12 mouse cellular contexts compared by ENCODE assay signal in genomic region chr11:12859344-12859930, GRCm38 (mm10).
DNase-seq lines count a peak whose midpoint lies in the region; ATAC-seq and TF ChIP-seq lines count a peak whose summit lies in the region.
"Had no signal": no experiment of that assay in that cellular context is flagged by ENCODE, and none has a peak within 500 bp of the region (broad histone marks: within the 10 kb centered on the region; RNA-seq: fewer than 3 reads in every experiment).

No protein-coding gene starts in this region.

- no peak for TF ChIP-seq POLR2A in heart, adult 2 months (IDR thresholded peaks at IDR 0.05; ENCODE audit: insufficient read depth, low read depth, low read length)
- no peak for TF ChIP-seq POLR2A in kidney, adult 2 months (IDR thresholded peaks at IDR 0.05; ENCODE audit: low read depth, low read length)

- no peaks in the 10 kb centered on the region for H3K27me3 ChIP-seq in heart, embryonic 12.5 days (replicated peaks)
- H3K27me3 ChIP-seq in heart, adult 2 months (ENCODE audit: control insufficient read depth, insufficient read depth, low read length): no peaks in the 10 kb centered on the region
- no peaks in the 10 kb centered on the region for H3K27me3 ChIP-seq in liver, embryonic 11.5 days (replicated peaks; ENCODE audit: control insufficient read depth, insufficient read depth, low read length)
- H3K27me3 ChIP-seq in liver, embryonic 12.5 days (replicated peaks): no peaks in the 10 kb centered on the region
- H3K27me3 ChIP-seq in embryonic facial prominence, embryonic 12.5 days: no peaks in the 10 kb centered on the region
- no peaks in the 10 kb centered on the region for H3K27me3 ChIP-seq in midbrain, embryonic 14.5 days (ENCODE audit: control insufficient read depth, insufficient read depth, low read length)
- no peaks in the 10 kb centered on the region; the same call in 1 of the 2 replicates for H3K27me3 ChIP-seq in kidney, adult 2 months (replicated peaks; ENCODE audit: control insufficient read depth, insufficient read depth, low read length)
- H3K27me3 ChIP-seq: liver, embryonic 13.5 days had no signal

- H3K27ac ChIP-seq in heart, embryonic 12.5 days (ENCODE audit: poor library complexity, severe bottlenecking): no peak overlapping the region
- H3K27ac ChIP-seq in heart, adult 2 months: no peak overlapping the region
- H3K27ac ChIP-seq in liver, embryonic 11.5 days (ENCODE audit: low read depth, low read length): no peak overlapping the region
- no peak overlapping the region for H3K27ac ChIP-seq in liver, embryonic 12.5 days
- no peak overlapping the region for H3K27ac ChIP-seq in embryonic facial prominence, embryonic 12.5 days
- H3K27ac ChIP-seq in midbrain, embryonic 14.5 days (replicated peaks; ENCODE audit: low read depth, low read length): no peak overlapping the region
- H3K27ac ChIP-seq in kidney, adult 2 months (ENCODE audit: insufficient read depth, low read depth, low read length): no peak overlapping the region
- H3K27ac ChIP-seq: liver, embryonic 13.5 days had no signal

- H3K79me2 ChIP-seq in heart, adult 2 months (replicated peaks; ENCODE audit: control insufficient read depth, insufficient read depth, low read length): no peaks in the 10 kb centered on the region

- peak; percentile 45; the same call in 1 of the 2 replicates for ATAC-seq in heart, embryonic 12.5 days (ENCODE audit: insufficient number of reproducible peaks, low FRiP score)
- ATAC-seq in liver, embryonic 11.5 days (replicated peaks; ENCODE audit: low FRiP score): peak; percentile 21; the same call in 1 of the 2 replicates
- no peak for ATAC-seq in liver, embryonic 12.5 days
- 0 out of 2 replicates have a peak, but pooled peaks have one; percentile 32 for ATAC-seq in embryonic facial prominence, embryonic 12.5 days (ENCODE audit: insufficient number of reproducible peaks, insufficient read depth, low FRiP score, low TSS enrichment)
- ATAC-seq in midbrain, embryonic 14.5 days (ENCODE audit: low FRiP score, low TSS enrichment): peak; percentile 29; the same call in 1 of the 2 replicates

- no peaks in the 10 kb centered on the region for H3K36me3 ChIP-seq in heart, embryonic 12.5 days
- H3K36me3 ChIP-seq in heart, adult 2 months (ENCODE audit: control insufficient read depth, insufficient read depth, low read length): no peaks in the 10 kb centered on the region
- no peaks in the 10 kb centered on the region for H3K36me3 ChIP-seq in liver, embryonic 11.5 days (ENCODE audit: control insufficient read depth, insufficient read depth, low read length)
- no peaks in the 10 kb centered on the region for H3K36me3 ChIP-seq in liver, embryonic 12.5 days
- no peaks in the 10 kb centered on the region for H3K36me3 ChIP-seq in embryonic facial prominence, embryonic 12.5 days
- no peaks in the 10 kb centered on the region for H3K36me3 ChIP-seq in midbrain, embryonic 14.5 days (ENCODE audit: control insufficient read depth, insufficient read depth, low read length)
- no peaks in the 10 kb centered on the region for H3K36me3 ChIP-seq in kidney, adult 2 months (ENCODE audit: control insufficient read depth, insufficient read depth, low read length)
- H3K36me3 ChIP-seq: G1E; liver, embryonic 13.5 days had no signal

- DNase-seq in heart, adult 2 months: no peak
- no peak for DNase-seq in liver, embryonic 11.5 days (ENCODE audit: low spot score)
- no peak for DNase-seq in midbrain, embryonic 14.5 days
- DNase-seq in kidney, adult 2 months: no peak
- DNase-seq: adrenal gland, adult 8-10 months; cerebellum, postnatal 25 days; liver, embryonic 13.5 days; thymus, adult 18-20 months had no signal

- H3K9ac ChIP-seq in heart, embryonic 12.5 days: no peak overlapping the region
- H3K9ac ChIP-seq in heart, adult 2 months (ENCODE audit: low read depth, low read length): no peak overlapping the region
- no peak overlapping the region for H3K9ac ChIP-seq in liver, embryonic 11.5 days (ENCODE audit: low read depth, low read length)
- H3K9ac ChIP-seq in liver, embryonic 12.5 days: no peak overlapping the region
- H3K9ac ChIP-seq in embryonic facial prominence, embryonic 12.5 days: no peak overlapping the region
- H3K9ac ChIP-seq in midbrain, embryonic 14.5 days (replicated peaks; ENCODE audit: low read length): no peak overlapping the region
- H3K9ac ChIP-seq: liver, embryonic 13.5 days had no signal

- no peak for TF ChIP-seq CTCF in heart, adult 2 months (IDR thresholded peaks at IDR 0.05)
- no peak for TF ChIP-seq CTCF in kidney, adult 2 months (conservative IDR thresholded peaks at IDR 0.05; ENCODE audit: insufficient read depth, insufficient read length, low read depth, low read length)

- no peaks in the 10 kb centered on the region for H3K4me1 ChIP-seq in heart, embryonic 12.5 days (replicated peaks)
- H3K4me1 ChIP-seq in heart, adult 2 months (ENCODE audit: control insufficient read depth, insufficient read depth, low read length): no peaks in the 10 kb centered on the region
- no peaks in the 10 kb centered on the region for H3K4me1 ChIP-seq in liver, embryonic 11.5 days (replicated peaks; ENCODE audit: control insufficient read depth, insufficient read depth, low read length)
- no peaks in the 10 kb centered on the region for H3K4me1 ChIP-seq in liver, embryonic 12.5 days
- no peaks in the 10 kb centered on the region for H3K4me1 ChIP-seq in embryonic facial prominence, embryonic 12.5 days
- no peaks in the 10 kb centered on the region for H3K4me1 ChIP-seq in midbrain, embryonic 14.5 days (ENCODE audit: control insufficient read depth, insufficient read depth, low read length)
- no peaks in the 10 kb centered on the region for H3K4me1 ChIP-seq in kidney, adult 2 months (ENCODE audit: control insufficient read depth, insufficient read depth, low read length)
- H3K4me1 ChIP-seq: liver, embryonic 13.5 days had no signal

- WGBS in heart, embryonic 12.5 days: 53% methylated on average over 1 of the region's 1 CpGs
- 60% methylated on average over 1 of the region's 1 CpGs for WGBS in heart, adult 2 months
- WGBS in liver, embryonic 11.5 days: 71% methylated on average over 1 of the region's 1 CpGs
- WGBS in liver, embryonic 12.5 days (ENCODE audit: insufficient replicate concordance): 32% methylated on average over 1 of the region's 1 CpGs
- 76% methylated on average over 1 of the region's 1 CpGs for WGBS in embryonic facial prominence, embryonic 12.5 days
- 81% methylated on average over 1 of the region's 1 CpGs for WGBS in midbrain, embryonic 14.5 days
- WGBS in kidney, adult 2 months: 55% methylated on average over 1 of the region's 1 CpGs

- H3K4me3 ChIP-seq in heart, embryonic 12.5 days: no peak overlapping the region
- H3K4me3 ChIP-seq in heart, adult 2 months: no peak overlapping the region
- no peak overlapping the region for H3K4me3 ChIP-seq in liver, embryonic 11.5 days (ENCODE audit: low read depth, low read length)
- H3K4me3 ChIP-seq in liver, embryonic 12.5 days: no peak overlapping the region
- no peak overlapping the region for H3K4me3 ChIP-seq in embryonic facial prominence, embryonic 12.5 days
- no peak overlapping the region for H3K4me3 ChIP-seq in midbrain, embryonic 14.5 days (replicated peaks; ENCODE audit: low read depth, low read length)
- H3K4me3 ChIP-seq in kidney, adult 2 months (ENCODE audit: insufficient read depth, low read depth, low read length): no peak overlapping the region
- H3K4me3 ChIP-seq: liver, embryonic 13.5 days had no signal

- no peaks in the 10 kb centered on the region for H3K9me3 ChIP-seq in heart, embryonic 12.5 days (replicated peaks)
- H3K9me3 ChIP-seq in liver, embryonic 11.5 days (ENCODE audit: control insufficient read depth, low read length): no peaks in the 10 kb centered on the region
- H3K9me3 ChIP-seq in liver, embryonic 12.5 days (replicated peaks): no peaks in the 10 kb centered on the region
- H3K9me3 ChIP-seq in embryonic facial prominence, embryonic 12.5 days: no peaks in the 10 kb centered on the region
- no peaks in the 10 kb centered on the region for H3K9me3 ChIP-seq in midbrain, embryonic 14.5 days (ENCODE audit: control insufficient read depth, low read length)
- H3K9me3 ChIP-seq: G1E had no signal

- H3K4me2 ChIP-seq in heart, embryonic 12.5 days: no peak overlapping the region
- H3K4me2 ChIP-seq in liver, embryonic 11.5 days: no peak overlapping the region
- no peak overlapping the region for H3K4me2 ChIP-seq in liver, embryonic 12.5 days
- H3K4me2 ChIP-seq in embryonic facial prominence, embryonic 12.5 days (replicated peaks): no peak overlapping the region
- no peak overlapping the region for H3K4me2 ChIP-seq in midbrain, embryonic 14.5 days (ENCODE audit: low read length)
- H3K4me2 ChIP-seq: liver, embryonic 13.5 days had no signal

- no peak for TF ChIP-seq EP300 in heart, adult 2 months (IDR thresholded peaks at IDR 0.05; ENCODE audit: insufficient read depth, low read depth, low read length)

- intact Hi-C loops in heart, adult 2 months (cut with DNase I): no loop called here
